ENCODE assay signal across 13 mouse cellular contexts in the genomic region with DNA sequence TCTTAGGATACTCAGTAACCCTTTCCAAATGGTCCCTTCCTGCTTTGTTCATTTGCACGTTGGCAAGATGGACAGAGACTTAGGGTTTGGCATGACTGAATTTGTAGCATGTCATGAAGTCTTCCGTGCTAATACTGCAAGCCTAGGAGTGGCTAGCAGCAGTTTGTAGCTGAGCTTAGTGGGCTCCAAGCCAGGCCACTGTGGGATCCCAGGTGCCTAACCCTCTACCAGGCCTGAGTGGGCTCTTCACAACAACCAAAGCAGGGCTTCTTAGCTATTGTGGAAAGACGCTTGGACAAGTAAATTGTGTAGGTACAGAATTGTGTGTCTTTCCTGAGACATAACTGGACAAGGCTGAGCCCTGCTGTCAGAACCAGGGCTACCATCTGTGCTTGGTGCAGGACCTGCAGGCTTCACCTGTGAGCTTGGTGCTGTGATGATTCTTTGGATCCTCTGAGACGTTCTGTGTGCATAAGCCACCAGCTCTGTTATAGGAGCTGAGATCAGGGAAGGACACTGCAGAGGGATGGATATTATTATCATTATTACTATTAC.
A peak's percentile ranks its signal among the peaks of the same experiment; 100 is the strongest.
DNase-seq lines count a peak whose midpoint lies in the region.
"Had no signal": no experiment of that assay in that cellular context is flagged by ENCODE, and none has a peak within 500 bp of the region (broad histone marks: within the 10 kb centered on the region; RNA-seq: fewer than 3 reads in every experiment).

No protein-coding gene starts in this region.

- DNase-seq in cerebellum, adult 11-12 months = peak; percentile 52
- no peak for DNase-seq in cerebellum, adult 9-10 months
- DNase-seq in brain, adult 2 months (ENCODE audit: low read depth, low spot score) = peak; percentile 77
- peak; percentile 55 for DNase-seq in cerebellum, adult 9-11 months
- DNase-seq in cerebellum, postnatal 36 days = peak; percentile 44 to 48
- no peak for DNase-seq in ovary, adult 18-20 months (ENCODE audit: low spot score)
- DNase-seq in thymus, postnatal 36 days = no peak
- DNase-seq: adrenal gland, postnatal 10 days; forebrain, postnatal 0 days; gastrocnemius, adult 2 months; gastrocnemius, postnatal 25 days; heart, postnatal 10 days; heart, postnatal 4 days had no signal

Comparison
In these comparisons a context has a peak if more than half of its experiments do, and no peak if none do; other contexts are left out.
1. DNase-seq: peak in cerebellum, adult 11-12 months (single experiment), brain, adult 2 months (single experiment), cerebellum, adult 9-11 months (single experiment) and cerebellum, postnatal 36 days (2 of 2); none in cerebellum, adult 9-10 months (single experiment), ovary, adult 18-20 months (single experiment) and thymus, postnatal 36 days (0 of 2).